Mouse (Mus musculus) neural tube, embryonic 15.5 days (tissue): Measurements from ENCODE around the gene Pdzrn4. TPM values are rescaled to one million over a fixed set of nuclear protein-coding genes. Genes with fewer than 3 reads are reported as not detected.

ENCODE experiments used
- ATAC-seq: fragments of 200-750 bp; cut with Nextera tagmentation; 2 replicates; pipeline ENCODE4 v1.8.0; 2017; ENCODE audit warnings: mild to moderate bottlenecking, moderate TSS enrichment, moderate library complexity; ENCODE audit not compliant: low FRiP score
- H3K27ac ChIP-seq: fragments of 300-500 bp; sonication (generic); replicated peaks from 2 replicates; pipeline ENCODE4 v1.5.1; 2015; ENCODE audit warnings: mild to moderate bottlenecking, inconsistent platforms
- H3K27me3 ChIP-seq: fragments of 300-500 bp; sonication (generic); replicated peaks from 2 replicates; pipeline ENCODE4 v1.6.1; 2015; ENCODE audit warnings: inconsistent platforms
- H3K36me3 ChIP-seq: fragments of 300-500 bp; sonication (generic); 2 replicates; pipeline ENCODE4 v1.6.1; 2015; ENCODE audit warnings: inconsistent platforms
- H3K4me1 ChIP-seq: fragments of 300-500 bp; sonication (generic); 2 replicates; pipeline ENCODE4 v1.6.1; 2015; ENCODE audit warnings: inconsistent platforms
- H3K4me2 ChIP-seq: fragments of 300-500 bp; sonication (generic); 2 replicates; pipeline ENCODE4 v1.6.1; 2015; ENCODE audit warnings: inconsistent platforms, mild to moderate bottlenecking, moderate library complexity
- H3K4me3 ChIP-seq: fragments of 300-500 bp; sonication (generic); replicated peaks from 2 replicates; pipeline ENCODE4 v1.5.1; 2015; ENCODE audit warnings: mild to moderate bottlenecking, inconsistent platforms
- H3K9ac ChIP-seq: fragments of 300-500 bp; sonication (generic); replicated peaks from 2 replicates; pipeline ENCODE4 v1.6.1; 2015; ENCODE audit warnings: mild to moderate bottlenecking, inconsistent platforms
- H3K9me3 ChIP-seq: fragments of 300-500 bp; sonication (generic); replicated peaks from 2 replicates; pipeline ENCODE4 v1.6.1; 2016; ENCODE audit warnings: inconsistent platforms
- WGBS: fragments of 180-500 bp; shearing (Covaris S2); methylation state at CpG from one replicate; pipeline ENCODE4 v1.1.7; 2015; ENCODE audit warnings: mixed read lengths; 5-methylcytosine and 5-hydroxymethylcytosine counted together
- polyA plus RNA-seq: library from polyadenylated mRNA; unstranded; fragments of >200 nt; fragmentation: Nextera tagmentation; extraction: Ambion mirVana; gene quantifications from 2 replicates; pipeline ENCODE4 v1.2.1, GENCODE M21; 2015

Gene Pdzrn4
- polyA plus RNA-seq, 1 experiment from 2014 or later: 23.8 TPM

- 0 out of 2 replicates have a peak overlapping the region, but pooled peaks have one; percentile 33 for H3K27ac ChIP-seq
- peaks cover 18% of the 10 kb centered on the region for H3K4me1 ChIP-seq
- no peaks in the 10 kb centered on the region for H3K36me3 ChIP-seq
- WGBS: 12% methylated on average over 18 of the region's 18 CpGs
- H3K9me3 ChIP-seq: no peaks in the 10 kb centered on the region
- H3K27me3 ChIP-seq: no peaks in the 10 kb centered on the region
- peak; percentile 83 for ATAC-seq
- H3K9ac ChIP-seq: no peak overlapping the region
- H3K4me3 ChIP-seq: no peak overlapping the region
- H3K4me2 ChIP-seq: peak overlapping the region; percentile 33
These were observed 243.8 kb downstream of the Pdzrn4 start for GRCm38 (mm10) chr15:92640212-92641082.

GRCm38 (mm10) chr15:92671279-92672051 lies 274.8 kb downstream of the Pdzrn4 start:
- H3K4me1 ChIP-seq: no peaks in the 10 kb centered on the region
- H3K27ac ChIP-seq: no peak overlapping the region
- H3K27me3 ChIP-seq: no peaks in the 10 kb centered on the region
- no peak overlapping the region for H3K4me2 ChIP-seq
- H3K4me3 ChIP-seq: no peak overlapping the region
- WGBS: 60% methylated on average over 11 of the region's 11 CpGs
- H3K9me3 ChIP-seq: no peaks in the 10 kb centered on the region
- no peak for ATAC-seq
- H3K36me3 ChIP-seq: no peaks in the 10 kb centered on the region
- no peak overlapping the region for H3K9ac ChIP-seq

- H3K9me3 ChIP-seq: no peaks in the 10 kb centered on the region
- no peak for ATAC-seq
- H3K27ac ChIP-seq: no peak overlapping the region
- no peaks in the 10 kb centered on the region for H3K4me1 ChIP-seq
- H3K36me3 ChIP-seq: no peaks in the 10 kb centered on the region
- 82% methylated on average over 5 of the region's 5 CpGs for WGBS
- H3K4me2 ChIP-seq: no peak overlapping the region
- no peaks in the 10 kb centered on the region for H3K27me3 ChIP-seq
- H3K4me3 ChIP-seq: no peak overlapping the region
- H3K9ac ChIP-seq: no peak overlapping the region
These were observed 279.4 kb downstream of the Pdzrn4 start for GRCm38 (mm10) chr15:92676096-92676495.

- H3K4me2 ChIP-seq: no peak overlapping the region
- no peak overlapping the region for H3K27ac ChIP-seq
- no peak overlapping the region for H3K4me3 ChIP-seq
- H3K36me3 ChIP-seq: no peaks in the 10 kb centered on the region
- no peaks in the 10 kb centered on the region for H3K9me3 ChIP-seq
- no peak overlapping the region for H3K9ac ChIP-seq
- no peaks in the 10 kb centered on the region for H3K4me1 ChIP-seq
- H3K27me3 ChIP-seq: no peaks in the 10 kb centered on the region
- 60% methylated on average over 6 of the region's 6 CpGs for WGBS
- ATAC-seq: no peak
These were observed 281.7 kb downstream of the Pdzrn4 start for GRCm38 (mm10) chr15:92678377-92678776.

- Histone ChIP-seq H3K27ac (no peak overlapping the region), H3K4me2 (no peak overlapping the region), H3K4me3 (no peak overlapping the region), H3K4me1 (no peaks in the 10 kb centered on the region), H3K36me3 (no peaks in the 10 kb centered on the region), H3K27me3 (no peaks in the 10 kb centered on the region), H3K9me3 (no peaks in the 10 kb centered on the region), H3K9ac (no peak overlapping the region)
- WGBS: 81% methylated on average over 6 of the region's 6 CpGs
- no peak for ATAC-seq
These were observed 282.9 kb downstream of the Pdzrn4 start for GRCm38 (mm10) chr15:92679541-92679940.

GRCm38 (mm10) chr15:92696276-92696956 lies 299.7 kb downstream of the Pdzrn4 start:
- H3K27ac ChIP-seq: 0 out of 2 replicates have a peak overlapping the region, but pooled peaks have one; percentile 0
- no peak overlapping the region for H3K4me2 ChIP-seq
- peaks cover 6% of the 10 kb centered on the region for H3K4me1 ChIP-seq
- H3K27me3 ChIP-seq: no peaks in the 10 kb centered on the region
- H3K36me3 ChIP-seq: no peaks in the 10 kb centered on the region
- H3K9ac ChIP-seq: no peak overlapping the region
- H3K9me3 ChIP-seq: no peaks in the 10 kb centered on the region
- H3K4me3 ChIP-seq: no peak overlapping the region
- ATAC-seq: no peak
- whole genome bisulfite sequencing: 22% methylated on average over 10 of the region's 10 CpGs

- ATAC-seq: no peak
- H3K27ac ChIP-seq: no peak overlapping the region
- H3K9ac ChIP-seq: no peak overlapping the region
- no peaks in the 10 kb centered on the region for H3K9me3 ChIP-seq
- no peak overlapping the region for H3K4me3 ChIP-seq
- no peak overlapping the region for H3K4me2 ChIP-seq
- H3K36me3 ChIP-seq: no peaks in the 10 kb centered on the region
- 72% methylated on average over 8 of the region's 8 CpGs for WGBS
- no peaks in the 10 kb centered on the region for H3K27me3 ChIP-seq
- H3K4me1 ChIP-seq: 0 out of 2 replicates have a peak, but pooled peaks cover 3% of the 10 kb centered on the region
These were observed 307.5 kb downstream of the Pdzrn4 start for GRCm38 (mm10) chr15:92704146-92704545.

GRCm38 (mm10) chr15:92738676-92739075 lies 342.0 kb downstream of the Pdzrn4 start:
- Histone ChIP-seq H3K27me3 (no peaks in the 10 kb centered on the region), H3K4me3 (no peak overlapping the region), H3K9ac (no peak overlapping the region), H3K36me3 (no peaks in the 10 kb centered on the region), H3K27ac (no peak overlapping the region), H3K9me3 (no peaks in the 10 kb centered on the region), H3K4me2 (no peak overlapping the region), H3K4me1 (peaks cover 4% of the 10 kb centered on the region)
- ATAC-seq: no peak
- 85% methylated on average over 2 of the region's 2 CpGs for WGBS

- ATAC-seq: no peak
- no peak overlapping the region for H3K9ac ChIP-seq
- no peak overlapping the region for H3K27ac ChIP-seq
- no peaks in the 10 kb centered on the region for H3K27me3 ChIP-seq
- H3K4me2 ChIP-seq: no peak overlapping the region
- 92% methylated on average over 4 of the region's 4 CpGs for WGBS
- no peaks in the 10 kb centered on the region for H3K36me3 ChIP-seq
- no peak overlapping the region for H3K4me3 ChIP-seq
- no peaks in the 10 kb centered on the region for H3K9me3 ChIP-seq
- H3K4me1 ChIP-seq: peaks cover 7% of the 10 kb centered on the region
These were observed 343.2 kb downstream of the Pdzrn4 start for GRCm38 (mm10) chr15:92739887-92740286.

GRCm38 (mm10) chr15:92743624-92744023 lies 346.9 kb downstream of the Pdzrn4 start:
- ATAC-seq: peak; percentile 38; the same call in 1 of the 2 replicates
- Histone ChIP-seq H3K4me1 (peaks cover 7% of the 10 kb centered on the region), H3K36me3 (no peaks in the 10 kb centered on the region), H3K27me3 (no peaks in the 10 kb centered on the region), H3K9me3 (no peaks in the 10 kb centered on the region), H3K27ac (no peak overlapping the region), H3K4me3 (no peak overlapping the region), H3K9ac (no peak overlapping the region), H3K4me2 (no peak overlapping the region)
- WGBS: 35% methylated on average over 6 of the region's 6 CpGs

- Histone ChIP-seq H3K9ac (no peak overlapping the region), H3K4me3 (no peak overlapping the region), H3K9me3 (no peaks in the 10 kb centered on the region), H3K27ac (no peak overlapping the region), H3K36me3 (no peaks in the 10 kb centered on the region), H3K27me3 (no peaks in the 10 kb centered on the region), H3K4me1 (peaks cover 9% of the 10 kb centered on the region), H3K4me2 (no peak overlapping the region)
- 61% methylated on average over 7 of the region's 7 CpGs for WGBS
- ATAC-seq: no peak
These were observed 349.4 kb downstream of the Pdzrn4 start for GRCm38 (mm10) chr15:92746081-92746480.
